Mouse (Mus musculus) MEL-GATA-1-ER (cell line): Measurements from ENCODE around the gene Dscam.

Source experiments
- DNase-seq: peaks from one replicate; pipeline ENCODE4 v3.0.0-alpha.2; 2012; ENCODE audit warnings: low read depth; ENCODE audit errors: extremely low read depth

Dscam gene

DNA sequence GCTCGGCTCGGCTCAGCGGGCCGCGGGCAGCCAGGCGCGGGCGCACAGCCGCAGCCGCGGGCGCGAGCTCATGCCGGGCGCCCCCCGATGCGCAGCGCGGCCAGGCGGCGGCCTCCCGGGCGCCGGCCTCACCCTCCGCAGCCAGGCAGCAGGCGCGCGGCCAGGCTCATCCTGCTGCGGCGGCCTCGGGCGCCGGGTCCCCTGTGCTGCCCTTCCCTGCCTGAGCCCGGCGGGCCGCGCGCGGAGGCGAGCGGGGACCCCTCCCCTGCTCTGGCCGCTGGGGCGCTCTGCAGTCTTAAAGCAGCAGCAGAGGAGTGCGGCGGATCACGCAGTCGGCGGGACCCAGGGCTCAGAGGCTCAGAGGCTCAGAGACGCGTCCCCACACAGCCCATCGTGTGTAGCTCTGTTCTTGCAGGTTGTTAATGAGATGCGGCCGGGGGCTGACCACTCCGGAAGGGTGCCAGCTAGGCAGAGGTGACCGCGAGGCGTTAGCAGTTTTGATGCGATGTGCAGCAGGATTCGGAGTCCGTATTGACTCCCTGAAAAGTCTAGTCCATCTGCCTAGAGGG is at the start of gene Dscam:
Gene Dscam (minus strand): TSS at position 240 of the 569 bp plus-strand sequence.
- DNase-seq, result no peak

- no peak for DNase-seq
Observed at GRCm38 (mm10) chr16:97219381-97219780, 48.8 kb upstream of the Dscam start.

DNA sequence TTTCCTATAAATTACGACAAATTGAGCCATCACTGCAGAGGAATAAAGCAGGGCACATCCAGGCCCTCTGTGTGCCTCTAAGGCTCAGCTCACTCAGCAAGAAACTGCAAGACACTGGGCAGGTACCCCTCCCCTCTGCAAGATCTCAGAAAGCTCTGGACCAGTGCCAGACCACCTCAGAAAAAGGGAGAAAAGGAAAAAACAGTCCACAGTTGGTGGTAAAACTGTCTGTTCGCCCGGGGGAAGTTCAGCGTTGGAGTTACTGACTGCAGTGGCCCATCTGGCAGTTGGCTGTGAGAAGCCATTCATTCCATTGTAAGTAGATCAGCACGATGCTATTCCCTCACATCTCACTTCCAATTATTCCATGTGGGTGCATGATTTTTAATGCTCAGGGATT is 39.4 kb upstream of the Dscam start:
- no peak for DNase-seq

- DNase-seq, result no peak
Observed at GRCm38 (mm10) chr16:97208276-97208675, 37.7 kb upstream of the Dscam start.

DNA sequence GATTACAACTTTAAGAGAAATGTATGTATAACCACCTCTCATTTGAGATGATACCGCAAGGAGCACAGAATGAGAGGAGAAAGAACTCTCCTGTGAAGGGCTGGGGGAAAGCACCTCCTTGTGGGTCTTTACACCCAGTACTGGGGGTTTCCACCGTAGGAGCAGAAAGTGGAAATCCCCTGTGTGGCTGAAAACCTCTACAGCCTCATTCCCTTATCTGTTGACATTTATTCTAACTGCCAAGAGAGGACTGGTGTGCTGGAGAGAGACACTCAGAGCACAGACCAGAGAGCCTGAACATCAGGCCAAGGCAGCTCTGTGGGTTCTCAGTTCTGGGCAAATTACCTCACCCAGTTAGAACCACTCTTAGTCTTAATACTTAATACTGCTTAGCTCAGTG is 33.5 kb upstream of the Dscam start:
- DNase-seq, result no peak

DNA sequence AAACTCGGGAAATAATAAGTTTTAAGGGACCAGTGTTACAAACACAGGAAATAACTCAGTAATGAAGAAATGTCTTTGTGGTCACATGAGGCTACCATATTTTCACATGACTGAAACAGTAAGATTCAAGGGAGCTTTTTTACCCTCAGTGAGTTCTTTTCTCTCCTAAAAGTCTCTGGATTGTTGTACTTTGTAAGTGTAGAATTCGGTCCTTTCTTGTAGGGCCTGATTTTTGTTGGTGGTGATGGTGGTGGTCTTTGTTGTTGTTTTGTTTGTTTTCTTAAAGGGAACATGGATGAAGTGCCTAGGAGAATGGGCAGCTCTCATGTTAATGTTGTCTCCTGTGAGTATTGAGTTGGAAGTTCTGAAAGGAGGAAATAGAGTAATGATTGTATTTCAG is 33.0 kb upstream of the Dscam start:
- no peak for DNase-seq

- no peak for DNase-seq
Observed at GRCm38 (mm10) chr16:97194630-97195029, 24.1 kb upstream of the Dscam start.

GRCm38 (mm10) chr16:97194179-97194578 is 23.6 kb upstream of the Dscam start:
- no peak for DNase-seq

DNA sequence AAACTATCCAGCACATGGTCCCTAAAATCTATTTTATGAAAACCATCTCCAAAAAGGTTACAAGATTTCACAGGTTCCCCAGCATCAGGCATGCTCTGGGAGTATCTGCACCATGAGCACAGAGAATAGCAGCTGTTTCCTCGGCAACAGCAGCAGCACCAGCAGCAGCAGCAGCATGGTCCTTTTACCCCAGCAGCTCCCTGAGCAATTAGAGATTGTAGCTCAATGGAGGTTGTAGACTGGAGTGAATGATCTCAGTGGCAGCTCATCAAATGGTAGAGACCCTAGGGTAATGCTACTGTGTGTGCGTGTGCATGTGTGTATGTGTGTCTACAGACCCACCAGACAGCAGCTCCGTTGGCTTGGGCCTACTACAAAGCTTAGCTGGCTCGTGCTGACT is 21.7 kb upstream of the Dscam start:
- DNase-seq, result no peak

DNA sequence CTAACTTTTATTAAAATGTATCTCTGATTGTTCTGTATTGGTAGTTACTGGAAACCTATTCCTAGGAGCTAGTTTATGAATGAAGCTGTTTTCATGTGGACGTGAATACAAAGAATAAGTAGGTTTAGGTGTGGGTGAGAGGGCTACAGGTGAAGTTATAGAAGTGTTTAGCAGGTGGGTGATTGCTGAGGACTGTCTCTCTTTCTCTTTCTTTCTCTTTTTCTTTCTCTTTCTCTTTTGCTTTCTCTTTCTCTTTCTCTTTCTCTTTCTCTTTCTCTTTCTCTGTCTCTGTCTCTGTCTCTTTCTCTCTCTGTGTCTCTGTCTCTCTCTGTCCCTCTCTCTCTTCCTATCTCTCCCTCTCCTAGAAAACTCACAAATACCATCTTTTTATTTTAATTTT is 20.1 kb upstream of the Dscam start:
- no peak for DNase-seq

DNA sequence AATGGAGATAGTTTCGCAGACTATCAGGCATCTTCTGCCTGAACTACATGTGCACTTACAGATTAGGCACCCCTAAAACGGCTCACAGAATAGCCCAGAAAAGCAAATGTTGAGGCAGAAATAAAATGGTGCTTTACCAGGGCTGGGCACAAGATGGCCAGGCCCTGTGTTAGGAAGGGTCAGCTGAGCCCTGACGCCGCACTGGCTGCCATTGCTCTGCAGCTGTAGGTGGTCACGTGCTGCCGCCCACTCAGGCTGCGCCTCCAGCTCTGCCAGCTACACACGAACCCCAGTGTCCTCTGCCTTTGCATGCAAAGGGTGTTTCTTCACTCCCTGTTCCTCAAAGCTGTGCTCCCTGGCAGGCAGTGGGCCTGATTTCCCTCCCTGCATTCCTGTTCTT is 948 bp upstream of the Dscam start:
- no peak for DNase-seq

DNA sequence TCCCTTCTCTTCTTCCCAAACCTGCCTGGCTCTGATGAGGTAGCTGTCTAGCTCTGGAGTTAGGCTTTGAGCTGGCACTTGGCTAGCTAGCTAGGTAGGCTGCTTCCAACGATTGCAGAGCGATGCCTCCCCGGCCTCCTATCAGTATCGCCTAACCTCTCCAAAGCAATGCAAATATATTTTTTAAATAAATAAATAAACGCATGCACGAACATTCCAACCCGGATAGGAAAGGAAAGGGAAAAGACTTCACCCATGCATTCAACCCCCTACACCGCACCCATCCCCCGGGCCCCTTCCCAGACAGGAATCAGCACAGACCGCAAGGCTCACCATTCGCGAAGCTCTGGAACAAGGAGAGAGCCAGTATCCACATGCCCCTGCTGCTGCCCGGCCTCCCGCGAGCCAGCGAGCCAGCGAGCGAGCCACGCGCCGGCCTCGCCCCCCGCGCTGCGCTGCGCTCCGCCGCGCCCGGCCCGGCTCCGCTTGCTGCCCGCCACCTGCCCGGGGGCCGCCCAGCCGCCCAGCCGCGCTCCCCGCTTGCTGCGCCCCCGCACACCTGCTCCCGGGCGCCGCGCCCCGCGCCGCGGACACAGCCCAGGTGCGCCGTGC is 545 bp downstream of the Dscam start:
- no peak for DNase-seq

DNA sequence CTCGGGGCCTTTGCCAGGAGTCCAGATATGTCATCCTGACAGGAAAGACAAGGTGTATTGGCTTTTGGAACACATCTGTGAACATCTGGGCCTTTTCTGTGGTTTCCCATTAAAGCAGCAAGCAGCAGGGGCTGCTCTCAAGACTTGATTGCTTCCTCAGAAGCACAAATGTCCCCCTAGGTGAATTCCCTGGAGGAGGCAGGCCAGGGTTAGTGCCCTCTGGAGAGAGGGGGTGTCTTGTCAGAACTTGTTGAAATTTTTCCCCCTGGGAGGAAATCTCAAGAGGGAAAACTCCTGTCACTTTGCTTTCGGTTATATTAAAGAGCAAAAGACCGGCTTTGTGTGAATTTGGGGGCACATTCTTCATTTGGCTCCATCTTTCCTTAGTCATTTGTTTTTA is 1.9 kb downstream of the Dscam start:
- no peak for DNase-seq

GRCm38 (mm10) chr16:97168030-97168429 is 2.5 kb downstream of the Dscam start:
- DNase-seq, result no peak

- DNase-seq, result no peak
Observed at GRCm38 (mm10) chr16:97166166-97166565, 4.4 kb downstream of the Dscam start.

DNA sequence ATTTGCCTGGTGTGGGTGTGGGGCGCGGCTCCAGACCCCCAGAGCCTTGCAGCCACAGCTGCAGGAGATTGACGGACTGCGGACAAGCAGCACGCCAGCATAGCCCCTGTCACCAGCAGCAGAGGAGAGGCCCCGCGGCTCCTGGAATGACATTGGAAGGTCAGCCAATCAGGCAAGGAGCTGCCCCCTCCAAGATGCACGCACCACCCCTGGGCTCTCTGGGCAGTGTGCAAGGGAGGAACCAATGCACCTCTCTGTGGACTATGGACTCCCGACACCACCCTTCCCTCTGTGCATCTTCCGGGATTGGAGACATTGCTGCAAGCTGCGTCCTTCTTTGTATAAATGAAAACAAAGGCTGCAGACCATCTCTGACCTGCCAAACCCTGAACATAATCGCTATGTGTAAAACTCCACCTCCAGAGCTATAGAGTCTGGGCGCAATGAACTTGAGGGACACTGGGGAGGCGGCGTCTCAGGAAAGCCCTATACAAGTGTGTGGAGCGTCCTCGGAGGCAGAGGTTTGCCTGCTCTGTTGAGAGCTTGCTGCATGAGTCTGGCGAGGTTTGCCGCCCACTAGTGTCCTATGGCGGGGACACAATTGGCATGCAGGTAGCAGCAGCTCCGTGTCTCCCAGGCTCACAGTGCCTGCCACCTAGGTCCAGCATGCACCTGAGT is 5.0 kb downstream of the Dscam start:
- DNase-seq, result no peak

- DNase-seq, result no peak
Observed at GRCm38 (mm10) chr16:97158279-97158678, 12.3 kb downstream of the Dscam start.

DNA sequence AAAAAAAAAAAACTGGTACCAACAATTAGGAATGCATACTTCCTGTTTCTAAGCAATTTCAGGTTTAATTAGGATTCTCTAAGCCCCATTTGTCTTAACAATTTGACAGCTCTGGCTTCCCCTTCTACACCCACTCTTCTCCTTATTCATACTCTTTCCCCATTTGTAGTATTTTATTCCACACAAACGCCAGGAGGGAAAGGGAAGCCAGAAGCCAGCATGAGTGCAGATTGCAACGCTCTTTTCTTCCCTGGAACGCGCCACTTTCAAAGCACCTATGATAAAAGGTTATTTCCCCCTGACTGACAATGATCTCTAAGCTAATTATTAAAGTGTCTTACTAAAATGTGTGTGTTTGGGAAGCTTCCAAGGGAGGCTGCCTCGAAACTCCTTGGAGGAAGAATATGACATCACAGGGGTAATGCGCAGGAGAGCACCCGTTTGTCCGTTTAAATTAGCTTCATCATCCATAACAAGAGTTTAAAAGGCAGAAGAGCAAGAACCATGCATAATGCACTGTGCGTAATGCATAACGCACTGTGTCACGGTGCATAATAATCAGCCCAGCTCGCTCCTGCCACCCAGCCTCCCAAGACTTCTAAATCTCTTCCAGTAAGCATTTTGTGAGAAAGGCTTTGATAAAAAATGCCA is 25.9 kb downstream of the Dscam start:
- DNase-seq, result no peak

DNA sequence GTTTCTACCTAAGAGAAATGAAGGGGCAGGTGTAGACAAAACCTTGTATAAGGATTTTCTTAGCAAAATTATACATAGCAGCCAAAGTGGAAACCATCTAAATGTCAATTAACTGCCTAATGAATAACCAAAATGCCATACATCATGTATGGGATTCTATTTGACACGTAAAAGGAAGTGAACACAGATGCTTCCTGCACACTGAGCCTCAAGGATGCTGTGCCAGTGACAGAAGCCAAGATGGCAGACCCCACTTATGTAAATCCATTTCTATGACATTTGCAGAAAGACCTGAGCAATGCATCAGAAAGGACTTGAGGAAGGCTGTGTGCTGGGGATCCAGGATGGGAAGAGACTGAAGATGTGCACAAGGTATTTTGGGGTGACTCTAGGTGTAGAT is 28.6 kb downstream of the Dscam start:
- DNase-seq, result no peak

GRCm38 (mm10) chr16:97135003-97135827 is 35.3 kb downstream of the Dscam start:
- DNase-seq, result no peak

GRCm38 (mm10) chr16:97127296-97127695 is 43.3 kb downstream of the Dscam start:
- DNase-seq, result no peak

- DNase-seq, result no peak
Observed at GRCm38 (mm10) chr16:97110028-97110427, 60.5 kb downstream of the Dscam start.
